Mouse (Mus musculus) stomach, postnatal 0 days (tissue): Measurements from ENCODE around the gene Pink1.

ENCODE experiments used
- CTCF ChIP-seq: IDR thresholded peaks from 2 replicates; pipeline ENCODE4 v1.5.1; 2016; ENCODE audit warnings: antibody characterized with exemption, low read depth, mild to moderate bottlenecking, moderate library complexity
- EP300 ChIP-seq: optimal IDR thresholded peaks from 2 replicates; pipeline ENCODE3; 2016; ENCODE audit warnings: antibody characterized with exemption

- TF ChIP-seq EP300 (no peak), CTCF (no peak)
These were observed 18.4 kb downstream of the Pink1 start for GRCm38 (mm10) chr4:138307739-138308138.
